Mouse (Mus musculus): Measurements from ENCODE around the gene Pnck. TPM values are rescaled to one million over a fixed set of nuclear protein-coding genes. Genes with fewer than 3 reads are reported as not detected.
A peak's percentile ranks its signal among the peaks of the same experiment; 100 is the strongest.

Gene Pnck
- 1 to 10 TPM; 6.1 to 7.1 TPM for total RNA-seq (2021)
- polyA plus RNA-seq (2012; rRNA removed) = 6.3 and 10.9 TPM in 2 replicates
- long read RNA-seq, partial matches to known transcripts = 0 of 7 reads
- long read RNA-seq, other reads (novel, unspliced or antisense) = 5 of 7 reads

DNA sequence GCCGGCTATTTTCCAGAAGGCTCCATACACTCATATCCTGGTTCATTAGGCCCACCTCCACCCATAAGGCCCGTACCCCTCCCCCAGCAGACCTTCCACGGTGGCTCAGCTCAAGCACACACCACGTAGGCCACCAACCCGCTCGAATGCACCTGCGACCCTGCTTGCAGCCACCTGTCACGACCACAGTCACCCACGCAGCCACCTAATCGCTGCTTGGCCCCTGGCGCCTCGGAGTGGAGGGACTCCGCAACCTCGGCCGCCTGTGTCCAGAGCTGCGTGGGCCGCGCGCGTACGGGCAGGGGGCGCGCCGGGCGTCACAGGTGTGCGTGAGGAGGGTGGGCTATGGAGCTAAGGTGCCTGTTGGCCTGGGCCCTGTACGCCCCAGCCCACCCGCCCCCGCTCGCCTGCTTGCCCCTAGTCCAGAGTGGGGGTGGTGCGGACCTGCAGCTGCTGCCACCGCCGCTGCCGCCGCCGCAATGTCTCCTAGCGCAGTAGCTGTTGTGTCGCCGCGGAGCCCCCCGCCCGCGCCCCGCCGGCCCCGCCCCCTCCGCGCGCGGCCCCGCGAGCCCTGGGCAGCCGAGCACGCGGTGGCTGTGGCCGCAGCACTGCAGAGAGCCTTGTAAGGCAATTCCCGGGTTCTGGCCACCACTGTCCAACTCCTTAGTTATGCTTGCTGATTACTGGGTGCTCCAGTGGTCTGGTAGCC is at the start of gene Pnck:
TSS of gene Pnck (minus strand) at position 543 of the 709 bp plus-strand sequence.
- no peak for DNase-seq

GRCm38 (mm10) chrX:73700472-73700871 is 40.6 kb upstream of the Pnck start:
- no peak for DNase-seq

DNA sequence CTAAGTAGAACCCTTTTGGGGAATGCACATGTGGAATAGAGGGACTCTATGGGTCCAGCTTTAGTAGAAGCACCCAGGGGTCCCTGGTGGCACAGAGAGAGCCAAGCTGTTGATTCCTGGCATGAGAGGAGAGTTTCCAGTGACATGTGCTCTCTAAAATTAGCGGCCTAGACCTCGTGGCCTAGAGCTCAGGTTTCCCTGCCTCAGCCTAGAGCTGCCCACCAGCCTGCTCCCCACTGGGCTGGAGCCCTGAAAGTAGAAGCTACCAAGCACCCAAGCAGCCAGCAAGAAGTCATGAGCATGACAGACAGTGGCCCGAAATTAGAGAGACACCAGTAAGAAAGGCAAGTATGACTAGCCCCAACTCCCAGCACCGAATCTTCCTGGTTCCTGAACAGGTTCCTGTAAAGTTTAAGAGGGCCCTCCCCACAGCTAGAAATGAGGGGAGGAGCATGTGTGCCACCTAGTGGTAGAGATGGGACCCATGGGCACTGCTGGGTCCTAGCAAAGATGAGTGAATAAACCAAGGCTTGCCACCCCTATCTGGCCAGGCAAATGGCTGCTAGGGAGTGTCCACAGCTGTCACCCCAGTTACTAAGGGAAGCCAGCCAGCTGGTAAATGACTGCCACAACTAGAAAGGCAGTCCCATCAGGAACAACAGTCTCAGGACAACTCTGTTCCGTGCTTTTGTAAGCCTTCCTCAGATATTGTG is 31.2 kb upstream of the Pnck start:
- peak; percentile 71 for DNase-seq

DNA sequence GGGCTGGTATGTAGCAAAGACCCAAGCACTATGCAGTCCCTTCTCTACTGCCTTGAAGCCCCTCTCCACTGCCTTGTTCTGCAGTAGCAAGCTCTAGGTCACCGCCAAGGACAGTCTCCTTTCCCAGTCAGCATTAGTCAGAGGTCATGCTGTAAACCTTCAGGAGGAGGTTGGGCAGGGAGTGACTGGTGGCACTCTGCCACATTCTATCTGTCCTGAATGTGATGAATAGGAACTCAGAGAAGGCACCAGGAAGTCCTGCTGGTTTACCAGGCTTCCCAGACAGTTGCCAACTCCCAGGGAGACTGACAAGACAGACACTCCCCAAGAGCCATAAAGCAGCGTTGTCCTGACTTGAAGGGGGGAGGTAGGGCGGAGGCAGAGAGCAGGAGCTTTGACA is 25.7 kb upstream of the Pnck start:
- peak; percentile 84 for DNase-seq

DNA sequence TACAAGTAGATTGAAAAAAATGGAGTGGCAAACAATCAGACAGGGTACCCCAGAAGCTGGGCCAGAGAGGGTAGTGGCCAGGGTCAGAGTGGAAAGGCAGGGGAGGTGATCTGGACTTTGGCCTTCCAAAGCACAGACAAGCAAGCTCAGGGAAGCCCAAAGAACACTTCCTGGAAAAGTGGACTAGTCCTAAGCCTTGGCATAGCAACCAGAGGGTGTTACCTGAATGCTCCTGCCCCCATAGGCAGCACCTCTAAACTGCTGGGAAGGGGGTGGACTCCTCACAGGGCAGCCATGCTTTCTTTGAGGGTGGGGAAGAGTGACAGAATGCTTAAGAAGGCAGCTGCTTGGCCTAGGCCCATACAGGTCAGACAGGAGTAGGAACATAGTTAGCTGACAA is 25.1 kb upstream of the Pnck start:
- no peak for DNase-seq

DNA sequence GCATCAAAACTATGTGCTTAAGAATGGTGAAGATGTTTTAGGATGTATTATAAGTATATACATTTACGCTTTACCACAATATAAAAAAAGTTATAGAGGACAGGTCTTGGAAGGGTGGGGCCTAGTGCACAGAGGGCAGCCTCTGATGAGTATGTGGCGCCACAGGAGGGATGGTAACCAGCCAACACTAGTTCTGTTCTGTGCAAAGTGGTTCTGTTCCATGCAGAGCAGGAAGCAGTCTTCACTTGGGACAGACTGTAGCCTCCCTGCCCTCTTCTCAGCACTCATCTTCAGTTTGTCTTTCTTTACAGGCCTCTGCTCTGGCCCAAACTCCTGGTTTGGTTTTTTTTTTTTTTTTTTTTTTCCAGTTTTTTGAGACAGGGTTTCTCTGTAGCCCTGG is 24.2 kb upstream of the Pnck start:
- DNase-seq = no peak

DNA sequence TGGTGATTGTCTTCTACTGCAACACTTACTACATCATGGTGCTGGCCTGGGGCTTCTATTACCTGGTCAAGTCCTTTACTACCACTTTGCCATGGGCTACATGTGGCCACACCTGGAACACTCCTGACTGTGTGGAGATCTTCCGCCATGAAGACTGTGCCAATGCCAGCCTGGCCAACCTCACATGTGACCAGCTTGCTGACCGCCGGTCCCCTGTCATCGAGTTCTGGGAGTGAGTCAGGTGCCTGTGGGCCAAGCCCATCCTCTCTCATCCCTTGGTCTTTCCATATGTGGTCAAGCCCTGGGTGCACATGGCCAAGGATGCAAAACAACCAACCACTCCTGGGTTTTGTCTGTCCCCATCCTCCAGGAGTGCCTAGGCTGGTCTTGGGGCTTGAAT is 16.8 kb upstream of the Pnck start:
- no peak for DNase-seq

DNA sequence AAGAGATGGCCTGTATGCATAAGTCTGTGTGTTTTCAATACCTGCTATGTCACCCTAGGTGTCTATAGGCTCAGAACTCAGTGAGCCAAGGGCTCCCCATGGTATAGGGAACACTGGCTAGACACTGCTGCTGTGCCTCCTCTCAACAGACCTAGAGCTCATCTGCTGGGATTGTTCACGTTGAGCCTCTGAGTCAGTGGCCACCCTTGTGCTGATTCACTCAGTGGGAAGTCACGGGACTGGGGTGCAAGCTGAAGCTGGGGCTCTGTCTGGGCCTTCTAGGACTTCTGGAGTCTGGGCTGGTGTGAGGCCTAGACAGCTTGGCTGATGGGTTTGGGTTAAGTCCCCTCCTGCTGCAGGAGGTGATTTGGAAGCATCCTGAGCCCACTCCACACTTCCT is 15.3 kb upstream of the Pnck start:
- DNase-seq = peak; percentile 70

DNA sequence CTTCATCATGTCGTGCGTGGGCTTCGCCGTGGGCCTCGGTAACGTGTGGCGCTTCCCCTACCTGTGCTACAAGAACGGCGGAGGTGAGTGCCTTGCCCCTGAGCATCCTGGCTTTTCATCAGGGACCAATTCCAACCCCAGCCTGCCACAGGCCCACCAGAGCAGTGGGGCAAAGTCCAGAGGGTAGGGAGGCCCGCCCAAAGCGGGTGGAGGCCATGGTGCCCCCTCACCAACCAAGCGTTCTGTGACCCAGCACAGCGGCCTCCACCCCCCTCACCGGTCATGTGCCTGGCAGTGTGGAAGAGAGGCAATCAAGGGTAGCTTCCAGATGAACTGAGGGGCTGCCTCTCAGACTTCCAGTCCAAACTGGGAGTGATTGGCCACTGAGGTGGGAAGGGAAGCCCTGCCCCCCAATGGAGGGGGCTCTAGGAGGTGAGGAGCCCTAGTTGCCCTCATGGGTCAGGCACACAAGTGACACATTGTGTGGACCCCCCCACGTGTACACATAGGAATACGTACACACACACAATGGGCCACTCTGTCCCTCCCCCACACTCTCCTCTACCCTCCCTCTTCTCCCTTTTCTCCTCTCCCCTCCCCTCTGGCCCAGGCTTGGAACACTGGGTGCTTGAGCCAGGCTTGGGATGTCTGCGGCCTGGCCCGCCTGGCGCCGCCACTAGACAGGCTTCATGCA is 14.2 kb upstream of the Pnck start:
- DNase-seq = peak; percentile 40

- DNase-seq = no peak
These were observed 13.7 kb upstream of the Pnck start for GRCm38 (mm10) chrX:73673619-73673967.

DNA sequence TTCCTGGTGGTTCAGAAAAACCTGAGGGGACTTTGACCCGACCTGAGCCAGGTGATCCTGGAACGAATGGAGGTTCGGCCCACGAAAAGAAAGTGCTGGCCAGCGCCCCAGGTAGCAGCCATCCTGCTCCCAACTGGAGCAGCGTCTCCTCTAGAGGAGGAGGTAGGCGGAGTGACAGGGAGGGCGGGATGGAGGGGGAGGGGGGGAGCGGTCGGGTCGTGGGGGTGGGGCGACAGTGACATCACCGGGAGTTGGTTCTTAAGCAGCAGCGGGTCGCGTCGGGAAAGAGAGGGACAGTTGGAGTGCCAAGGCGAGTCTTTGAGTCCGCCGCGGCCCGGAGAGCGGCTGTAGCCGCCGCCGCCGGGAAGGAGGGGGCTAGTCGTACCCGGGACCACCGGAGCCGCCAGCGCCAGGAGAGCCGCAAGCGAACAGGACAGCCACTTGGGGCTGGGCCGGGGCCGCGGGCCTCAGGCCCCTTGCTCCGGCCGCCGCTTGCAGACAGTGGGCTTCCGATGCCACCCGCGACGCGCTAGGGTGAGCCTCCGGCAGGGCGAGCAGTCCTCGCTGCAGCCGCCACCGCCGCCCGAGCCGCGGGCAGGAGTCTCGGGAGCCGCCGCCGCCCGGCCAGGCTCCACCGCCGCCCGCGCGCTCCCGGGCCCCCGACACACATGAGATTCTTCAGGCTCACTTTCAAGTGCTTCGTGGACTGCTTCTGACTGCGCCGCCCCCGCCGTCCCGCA is 13.1 kb upstream of the Pnck start, which contains the start of gene Slc6a8:
TSS of gene Slc6a8 (plus strand) at position 272 of the 740 bp plus-strand sequence.
- peak; percentile 84 for DNase-seq

GRCm38 (mm10) chrX:73672031-73672431 is 12.1 kb upstream of the Pnck start:
- DNase-seq = peak; percentile 59

- no peak for DNase-seq
These were observed 3.2 kb upstream of the Pnck start for GRCm38 (mm10) chrX:73663143-73663542.

GRCm38 (mm10) chrX:73660284-73660665 is 358 bp upstream of the Pnck start:
- no peak for DNase-seq

DNA sequence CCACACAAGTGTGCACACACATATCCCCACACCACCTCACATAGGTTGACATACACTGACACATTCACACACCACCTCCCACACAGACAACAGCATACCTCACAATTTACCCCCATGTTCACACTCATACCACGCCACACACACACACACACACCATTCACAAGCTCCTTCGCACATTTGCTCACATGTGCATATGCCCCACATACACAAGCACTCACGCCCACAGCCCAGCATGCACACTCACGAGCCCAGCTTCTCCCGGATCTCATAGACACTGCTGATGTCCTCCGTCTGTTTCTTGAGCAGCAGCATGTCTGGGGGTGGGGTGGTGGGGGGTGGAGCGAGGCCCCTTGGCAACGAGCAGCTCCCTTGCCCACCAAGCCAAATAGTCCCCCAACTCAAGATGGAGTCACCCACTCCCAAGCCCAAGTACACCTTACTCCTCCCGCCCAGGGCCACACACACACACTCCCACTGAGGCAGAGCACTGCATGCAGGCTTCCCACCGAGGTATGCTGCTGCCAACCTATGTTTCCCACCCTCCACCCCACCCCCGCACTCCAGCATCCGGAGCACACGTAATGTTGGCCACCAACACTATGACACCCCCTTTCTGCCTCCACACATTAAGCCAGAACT is 862 bp downstream of the Pnck start:
- no peak for DNase-seq

- DNase-seq = no peak
These were observed 1.5 kb downstream of the Pnck start for GRCm38 (mm10) chrX:73658391-73658790.

DNA sequence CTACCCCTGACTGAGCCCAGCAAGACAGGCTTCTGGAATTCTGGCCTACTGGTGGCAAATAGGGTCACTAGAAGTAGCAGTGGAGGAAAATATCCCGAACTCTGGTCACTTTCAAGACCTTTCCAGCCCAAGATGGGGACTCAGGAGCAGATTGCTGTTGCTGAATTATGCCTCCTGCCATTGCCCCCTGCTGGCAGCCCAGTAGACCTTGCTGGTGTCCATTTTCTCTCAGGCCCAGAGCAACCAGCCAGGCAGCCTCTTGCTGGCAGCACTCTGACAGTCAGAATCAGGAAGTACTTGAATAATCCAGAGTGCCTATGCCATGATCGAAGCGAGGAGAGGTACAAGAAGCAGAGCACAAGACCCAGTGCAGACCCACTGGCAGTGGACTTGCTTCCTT is 4.4 kb downstream of the Pnck start:
- DNase-seq = no peak

DNA sequence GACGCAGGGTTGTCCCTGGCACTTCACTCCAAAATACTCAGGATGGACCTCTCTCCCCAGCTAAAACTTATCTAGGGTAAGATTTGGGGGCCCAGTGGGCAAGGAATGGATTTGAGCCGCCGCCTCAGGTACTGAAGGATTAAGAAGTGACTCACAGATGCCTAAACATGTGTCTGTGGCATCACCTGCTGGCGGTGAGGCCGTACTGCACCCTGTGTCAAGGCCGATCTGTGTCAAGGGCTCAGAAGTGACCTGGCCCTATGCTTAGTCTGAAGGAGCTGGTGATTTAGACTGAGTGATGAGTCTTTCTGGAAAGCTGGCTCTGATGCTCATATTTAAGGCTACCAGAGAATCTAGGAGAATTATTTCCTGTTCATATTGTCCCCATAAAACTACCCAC is 5.7 kb downstream of the Pnck start:
- peak; percentile 53 for DNase-seq

- no peak for DNase-seq
These were observed 6.5 kb downstream of the Pnck start for GRCm38 (mm10) chrX:73653392-73653791.

- no peak for DNase-seq
These were observed 9.0 kb downstream of the Pnck start for GRCm38 (mm10) chrX:73650869-73651268.

DNA sequence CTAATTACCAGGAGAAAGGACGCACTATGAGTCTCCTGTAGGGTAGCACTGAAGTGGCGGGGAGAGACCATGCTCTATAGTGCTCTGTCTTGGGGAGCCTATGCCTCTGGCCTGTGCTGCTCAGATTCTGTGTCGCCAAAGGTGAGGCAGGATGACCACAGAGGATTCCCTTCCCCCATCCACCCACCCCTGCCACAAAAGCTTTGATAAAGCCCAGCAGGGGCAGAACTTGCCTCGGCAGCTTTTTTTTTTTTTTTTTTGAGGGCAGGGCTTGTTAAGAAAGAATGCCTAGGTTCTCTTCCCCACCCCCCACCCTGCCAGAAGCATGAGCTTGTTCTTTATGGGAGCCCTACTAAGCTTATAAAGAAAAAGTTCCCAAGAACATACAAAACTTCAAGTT is 14.8 kb downstream of the Pnck start:
- DNase-seq = no peak
